Mouse (Mus musculus): Measurements from ENCODE around the gene Fosb.

Fosb gene

DNA sequence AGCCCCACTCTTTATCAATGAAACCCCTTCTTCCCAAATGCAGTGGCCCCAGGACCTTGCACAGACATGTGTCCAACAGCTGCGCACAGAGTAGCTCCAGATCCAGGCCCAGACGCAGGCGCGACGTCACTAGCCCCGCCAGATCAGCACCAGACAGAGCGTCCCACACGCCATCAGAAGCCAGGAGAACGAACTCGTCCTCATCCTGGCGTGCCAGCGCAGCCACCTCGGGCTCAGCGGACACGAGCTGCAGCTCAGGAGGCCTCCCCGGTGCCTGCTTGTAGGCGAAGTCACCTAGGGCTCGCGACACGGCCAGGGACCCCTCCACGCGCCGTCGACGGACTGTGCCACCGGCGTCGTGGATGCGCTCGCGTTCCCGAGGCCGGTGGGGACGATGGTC is 30.8 kb downstream of the Fosb start:
- no peak for DNase-seq

DNA sequence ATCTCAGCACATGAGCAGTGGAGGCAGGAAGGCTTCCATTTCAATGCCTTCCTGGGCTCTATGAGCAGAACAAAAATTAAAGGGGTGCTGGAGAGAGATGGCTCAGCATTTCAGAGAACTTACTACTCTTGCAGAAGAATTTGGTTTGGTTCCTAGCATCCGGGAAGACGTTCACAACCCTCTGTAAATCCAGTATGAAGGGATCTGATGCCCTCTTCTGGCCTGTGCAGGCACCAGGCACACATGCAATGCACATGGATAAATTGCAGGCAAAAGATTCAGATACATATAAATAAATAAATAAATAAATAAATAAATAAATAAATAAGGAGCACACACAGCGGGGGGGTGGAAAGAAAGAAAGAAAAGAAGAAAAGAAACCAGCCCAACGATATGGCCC is 33.6 kb downstream of the Fosb start:
- DNase-seq, result no peak

DNA sequence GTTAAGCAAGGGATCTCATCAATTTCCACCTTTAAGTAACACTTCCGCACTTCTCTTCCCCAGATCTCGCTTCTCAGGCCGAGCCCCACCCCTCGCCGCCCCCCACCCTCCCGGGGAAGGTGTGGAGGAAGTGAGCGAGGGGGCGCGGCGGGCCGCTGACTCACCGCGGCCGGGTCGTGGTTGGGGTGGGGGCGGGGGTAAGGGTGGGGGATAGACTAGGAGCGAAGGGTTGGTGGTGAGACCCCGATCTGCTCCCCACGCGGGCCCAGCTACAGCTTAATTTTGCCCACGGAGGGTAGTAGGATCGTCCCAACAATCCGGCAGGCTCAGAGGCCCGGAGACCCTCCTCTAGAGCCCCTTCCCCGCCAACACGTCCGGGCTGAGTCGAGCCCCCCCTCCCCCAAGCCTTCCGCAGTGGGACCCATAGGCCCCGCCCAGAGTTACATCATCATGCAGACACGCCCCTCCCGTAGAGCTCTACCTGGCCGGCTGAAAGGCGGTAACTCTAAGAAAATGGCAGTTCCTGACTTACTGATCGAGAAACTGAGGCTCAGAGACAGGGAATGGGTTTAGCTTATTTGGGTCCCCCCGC is 37.6 kb downstream of the Fosb start:
- DNase-seq, result no peak

GRCm38 (mm10) chr7:19271238-19272172 is 38.3 kb downstream of the Fosb start, which contains the start of gene Vasp:
Vasp (minus strand) TSS chr7:19271817.
- peak; percentile 84 for DNase-seq

- no peak for DNase-seq
Observed at GRCm38 (mm10) chr7:19270509-19271237, 39.2 kb downstream of the Fosb start.

DNA sequence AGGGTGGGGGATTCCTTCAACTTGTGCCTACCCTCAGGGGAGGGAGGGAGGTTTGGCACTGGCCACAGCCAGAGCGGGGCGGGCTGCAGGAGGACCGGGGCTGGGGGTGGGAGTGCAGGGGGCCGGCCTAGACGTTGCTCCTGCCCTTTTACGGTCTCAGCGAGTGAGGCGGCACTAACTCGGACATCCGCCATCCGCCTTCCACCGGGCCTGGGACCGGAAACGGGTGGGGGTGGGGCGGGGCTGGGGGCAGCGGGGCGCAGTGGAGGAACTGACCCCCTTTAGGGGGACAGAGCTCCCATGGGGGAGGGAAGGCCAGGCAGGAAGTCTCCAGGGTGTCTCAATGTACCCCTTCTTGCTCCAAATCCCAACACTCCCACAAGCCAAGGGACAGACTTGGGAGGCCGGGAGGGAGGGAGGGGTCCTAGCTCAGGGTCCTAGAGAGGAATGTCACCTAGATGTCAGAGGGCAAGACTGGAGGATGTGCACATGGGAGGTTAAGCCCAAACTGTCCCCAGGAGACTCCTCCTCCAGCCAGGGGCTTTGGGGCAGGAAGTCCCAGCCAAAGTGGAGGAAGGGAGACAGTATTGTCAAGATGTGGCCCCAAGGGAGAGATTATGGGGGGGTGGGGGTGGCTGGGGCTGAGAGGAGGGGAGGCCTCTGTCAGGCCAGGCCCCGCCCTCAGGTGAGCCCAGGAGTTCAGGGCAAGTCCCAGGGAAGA is 40.0 kb downstream of the Fosb start:
- no peak for DNase-seq

DNA sequence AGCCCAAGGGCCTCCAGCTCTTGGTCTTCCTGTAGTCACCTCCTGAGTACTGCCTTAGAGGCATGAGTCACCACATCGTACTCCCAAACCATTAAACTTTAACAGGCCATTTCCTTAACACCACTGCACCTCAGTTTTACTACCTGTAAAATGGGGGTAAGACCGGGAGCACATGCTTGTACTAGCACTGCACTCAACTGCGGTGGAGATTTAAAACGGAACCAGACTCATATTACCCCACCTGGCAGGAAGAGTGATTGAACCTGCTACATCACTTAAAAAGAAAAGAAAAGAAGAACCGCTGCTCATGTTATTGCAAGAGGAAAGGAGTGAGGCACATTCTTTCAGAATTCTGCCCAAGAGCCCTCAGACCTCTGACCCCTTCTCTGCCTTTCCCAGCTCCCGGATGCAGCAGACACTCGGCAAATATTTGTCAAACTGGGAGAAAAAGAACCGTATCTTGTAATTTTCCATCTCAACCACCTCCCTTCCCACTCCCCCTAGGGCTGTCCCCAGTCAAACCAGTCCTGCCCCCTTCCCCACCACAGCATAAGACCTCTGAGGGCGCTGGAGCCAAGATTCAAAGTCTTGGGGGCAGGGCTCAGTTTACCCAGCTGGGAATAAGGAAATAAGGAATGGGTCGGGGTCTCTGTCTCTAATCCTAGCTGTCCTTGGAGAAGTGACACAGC is 40.7 kb downstream of the Fosb start:
- DNase-seq, result no peak

DNA sequence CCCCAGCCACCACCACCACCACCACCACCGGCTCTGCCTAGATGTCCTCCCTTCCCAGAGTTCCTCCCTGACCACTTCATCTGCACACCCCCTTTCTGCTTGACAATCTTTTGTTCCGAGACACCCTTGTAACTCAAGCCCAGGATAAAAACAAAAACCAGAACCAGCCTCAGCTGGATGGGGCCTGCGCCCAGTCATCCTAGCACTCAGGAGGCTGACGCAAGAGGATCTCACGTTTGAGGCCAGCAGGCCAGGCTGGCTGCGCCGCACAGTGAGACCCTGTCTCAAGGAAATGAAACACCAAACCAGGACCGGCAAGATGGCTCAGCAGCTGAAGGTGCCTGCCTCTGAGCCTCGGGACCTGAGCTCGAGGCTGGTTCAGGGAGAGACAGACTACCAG is 42.8 kb downstream of the Fosb start:
- no peak for DNase-seq

DNA sequence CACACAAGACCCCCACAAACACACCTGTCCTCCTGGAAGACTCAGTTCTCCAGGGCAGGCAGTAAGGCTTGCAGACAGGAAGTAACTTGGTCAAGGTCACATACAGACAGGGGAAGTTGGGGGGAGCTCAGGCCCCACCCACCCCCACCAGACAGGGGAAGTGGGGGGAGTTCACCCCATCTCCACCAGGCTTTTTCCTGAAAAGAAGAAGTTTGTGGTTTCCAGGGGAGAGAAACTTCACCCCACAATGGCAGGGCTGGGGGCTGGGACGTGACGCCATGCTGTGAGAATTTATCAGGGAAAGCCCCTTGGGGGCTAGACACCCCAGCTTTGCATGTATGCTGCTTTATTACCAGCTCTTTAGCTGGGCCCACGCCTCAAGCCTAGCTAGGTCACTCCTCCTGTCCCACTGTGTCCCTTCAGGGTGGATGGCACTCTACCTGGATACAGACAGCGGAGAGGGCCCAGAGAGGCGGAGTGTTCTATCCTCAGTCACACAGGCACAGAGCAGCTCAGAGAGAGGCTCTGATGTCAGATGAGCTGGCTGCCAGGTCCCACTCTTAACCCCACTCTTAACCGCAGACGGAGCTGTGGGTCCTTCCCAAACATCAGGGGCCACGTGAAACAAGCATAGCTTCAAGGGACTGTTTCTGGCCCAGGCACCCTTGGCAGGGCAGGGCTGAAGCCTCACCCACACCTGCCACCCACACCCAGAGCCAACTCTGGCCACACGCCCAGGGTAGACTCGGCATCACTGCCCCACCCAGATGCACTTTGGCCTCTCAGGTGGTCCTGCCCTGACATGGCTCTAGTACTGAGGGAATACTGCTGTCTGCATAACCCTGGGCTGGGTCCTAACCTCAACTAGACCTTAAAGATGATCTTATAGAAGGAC is 43.7 kb downstream of the Fosb start:
- peak; percentile 59 for DNase-seq

DNA sequence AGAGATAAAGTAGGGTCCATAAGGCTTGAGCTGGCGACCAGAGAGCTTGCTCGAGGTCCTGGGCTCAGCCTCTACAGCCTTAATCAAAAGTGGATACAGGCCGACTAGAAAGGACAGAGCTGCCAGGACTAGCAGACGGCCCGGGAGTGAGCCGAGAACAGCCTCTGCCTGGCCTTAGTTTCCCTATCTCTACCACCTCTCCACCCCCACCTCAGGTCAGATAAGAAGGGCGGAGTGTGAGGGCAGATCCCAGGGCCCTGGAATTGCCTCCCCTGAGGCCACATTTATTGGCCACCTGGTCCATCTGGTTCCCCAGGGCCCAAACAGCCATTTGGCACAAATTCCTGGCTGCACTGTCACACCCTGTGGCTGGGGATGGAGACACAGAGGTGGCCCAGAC is 44.7 kb downstream of the Fosb start:
- DNase-seq, result no peak

- DNase-seq, result no peak
Observed at GRCm38 (mm10) chr7:19258336-19258735, 51.5 kb downstream of the Fosb start.

DNA sequence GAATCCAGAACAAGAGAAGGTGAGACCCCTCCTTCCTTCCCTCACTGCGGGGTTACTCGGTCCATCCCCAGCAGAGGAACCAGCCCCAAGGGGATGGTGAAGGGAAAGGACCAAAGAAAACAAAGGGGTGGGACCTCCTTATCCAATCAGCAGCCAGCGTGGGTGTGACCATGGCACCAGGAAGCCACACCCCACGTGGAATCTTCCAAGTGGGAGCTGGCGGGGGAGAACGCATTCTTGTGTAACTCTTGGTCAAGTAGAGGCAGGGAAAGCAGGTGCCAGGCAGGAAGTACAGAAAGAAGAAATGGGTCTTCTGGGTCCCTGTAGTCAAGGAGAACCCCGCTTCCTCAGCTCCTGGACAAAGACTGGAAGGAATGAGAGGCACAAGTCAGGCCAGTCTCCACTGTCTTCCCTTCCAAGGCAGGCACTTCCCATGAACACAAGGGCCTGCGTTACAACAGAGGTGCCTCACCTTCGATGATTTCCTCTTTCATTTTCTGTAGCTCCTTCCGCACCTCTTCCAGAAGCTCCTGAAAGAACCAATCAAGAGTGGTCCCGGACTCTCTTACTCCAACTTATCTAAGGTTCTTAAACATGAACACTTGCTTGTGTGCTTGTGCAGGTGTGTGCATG is 52.3 kb downstream of the Fosb start:
- peak; percentile 70 for DNase-seq

DNA sequence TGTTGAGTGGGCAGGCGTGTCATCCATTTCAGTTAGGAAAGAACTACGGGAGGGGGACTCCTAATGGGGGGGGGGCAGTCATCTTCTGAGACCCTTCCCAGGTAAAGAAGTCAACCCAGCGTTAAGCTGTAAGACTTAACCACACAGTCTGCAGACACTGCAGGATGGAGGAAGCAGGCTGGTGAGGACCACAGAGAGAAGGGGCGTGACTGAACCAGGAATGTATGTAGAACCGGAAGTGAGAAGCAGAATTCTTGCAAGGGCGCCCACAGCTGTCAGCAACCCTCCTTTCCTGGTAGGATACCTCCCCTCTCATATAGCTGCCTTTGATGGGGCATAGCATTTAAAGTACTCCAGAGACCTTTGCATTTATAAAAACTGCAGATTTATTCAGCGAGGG is 53.3 kb downstream of the Fosb start:
- no peak for DNase-seq

DNA sequence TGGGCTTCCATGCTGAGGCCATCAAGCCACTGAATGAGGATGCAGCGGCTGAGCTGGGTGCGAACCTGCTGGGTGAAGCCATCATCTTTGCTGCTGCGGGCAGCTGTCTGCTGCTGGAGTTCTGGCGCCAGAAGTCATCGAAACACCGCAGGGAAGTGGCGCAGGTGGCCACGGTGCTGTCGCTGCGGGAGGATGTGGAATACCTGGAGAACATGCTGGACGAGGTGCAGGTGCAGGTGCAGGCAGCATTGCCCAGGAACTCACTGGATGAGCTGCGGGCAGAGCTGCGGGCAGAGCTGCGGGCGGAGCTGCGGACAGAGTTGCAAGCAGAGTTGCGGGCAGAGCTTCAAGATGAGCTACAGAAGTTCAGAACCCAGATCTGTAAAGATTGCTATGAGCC is 54.5 kb downstream of the Fosb start:
- no peak for DNase-seq

DNA sequence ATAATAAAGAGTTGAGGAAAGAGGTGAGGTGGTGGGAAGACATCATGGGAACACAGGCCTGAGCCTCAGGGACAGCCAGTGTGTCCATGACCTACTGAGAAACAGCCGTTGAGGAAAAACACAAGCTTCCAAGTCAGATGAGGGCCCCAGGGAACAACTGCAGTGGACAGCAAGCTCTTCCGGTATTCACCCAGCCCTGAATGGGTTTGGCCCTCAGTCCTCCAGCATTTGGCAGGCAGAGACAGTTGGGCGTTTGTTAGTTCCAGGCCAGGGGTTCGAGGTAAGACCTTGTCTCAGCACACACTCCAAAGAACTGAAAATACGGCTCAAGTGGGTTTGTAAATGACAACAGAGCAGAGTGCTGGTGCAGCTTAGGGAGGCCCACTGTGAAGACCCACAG is 56.4 kb downstream of the Fosb start:
- no peak for DNase-seq

All from layer of hippocampus, adult 9-11 months (tissue).